Mouse (Mus musculus): ENCODE measurements around the gene Ccnh. TPM values are rescaled to one million over a fixed set of nuclear protein-coding genes. Genes with fewer than 3 reads are reported as not detected.
A peak's percentile ranks its signal among the peaks of the same experiment; 100 is the strongest.
"Not testable (repeated sequence)": the region's sequence is repeated elsewhere in the genome, so short reads cannot be mapped to it uniquely, and the experiment has no call there.

Gene Ccnh
- polyA plus RNA-seq (2014; fragmentation: Nextera tagmentation; extraction: Ambion mirVana): 78.8 and 85.6 TPM in 2 replicates

DNA sequence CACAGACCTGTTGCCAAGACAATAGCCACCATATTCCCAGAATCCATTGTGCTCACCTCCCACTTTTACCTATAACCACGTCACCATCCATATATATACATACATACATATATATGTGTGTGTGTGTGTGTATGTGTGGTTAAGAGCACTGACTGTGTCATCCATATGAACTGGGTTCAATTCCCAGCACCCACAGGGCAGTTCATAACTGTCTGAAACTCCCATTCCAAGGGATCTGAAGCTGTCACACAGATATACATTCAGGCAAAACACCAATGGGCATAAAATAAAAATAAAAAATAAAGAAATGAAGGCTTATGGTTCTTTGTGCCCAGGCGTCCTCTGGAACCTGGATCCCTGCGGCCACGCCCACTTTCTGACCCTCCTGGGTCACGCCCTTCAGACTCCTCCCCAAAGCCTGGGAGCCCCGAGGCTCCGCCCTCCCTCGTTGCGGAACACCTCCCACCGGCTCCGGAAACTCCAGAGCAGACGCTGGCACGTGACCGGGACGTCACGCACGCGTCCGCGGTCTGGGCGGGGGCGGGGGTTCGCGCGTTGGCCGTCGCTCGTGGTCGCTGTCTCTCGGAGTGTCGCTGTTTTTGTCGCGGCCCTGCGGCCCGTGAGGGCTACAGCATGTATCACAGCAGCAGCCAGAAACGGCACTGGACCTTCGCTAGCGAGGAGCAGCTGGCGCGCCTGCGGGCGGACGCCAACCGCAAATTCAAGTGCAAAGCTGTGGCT is at the start of gene Ccnh:
Gene Ccnh (plus strand): TSS at position 506 of the 741 bp plus-strand sequence.
- H3K27ac ChIP-seq (ENCODE audit: low read depth): peak within 1 kb of the TSS; percentile 54; the same call in 1 of the 2 replicates
- DNase-seq (ENCODE audit: low spot score) (peak; percentile 90), ATAC-seq (replicated peaks; ENCODE audit: low FRiP score, low TSS enrichment, low read depth) (peak; percentile 99)
- peak within 1 kb of the TSS; percentile 87 for H3K4me3 ChIP-seq (ENCODE audit: low read depth, low read length)
- H3K36me3 ChIP-seq (ENCODE audit: control insufficient read depth, insufficient read depth, low read length): peaks cover 24% of the 10 kb centered on the region
- H3K4me1 ChIP-seq (replicated peaks; ENCODE audit: control insufficient read depth, insufficient read depth, low read length): 0 out of 2 replicates have a peak, but pooled peaks cover 4% of the 10 kb centered on the region
- 2% methylated on average over 44 of the region's 44 CpGs for WGBS
- H3K4me2 ChIP-seq (ENCODE audit: low read length): peak within 1 kb of the TSS; percentile 68
- no peaks in the 10 kb centered on the region for H3K9me3 ChIP-seq (ENCODE audit: control insufficient read depth, low read length)
- H3K27me3 ChIP-seq (replicated peaks; ENCODE audit: control insufficient read depth, insufficient read depth, low read length): no peaks in the 10 kb centered on the region
- peak within 1 kb of the TSS; percentile 84 for H3K9ac ChIP-seq (ENCODE audit: low read length)

DNA sequence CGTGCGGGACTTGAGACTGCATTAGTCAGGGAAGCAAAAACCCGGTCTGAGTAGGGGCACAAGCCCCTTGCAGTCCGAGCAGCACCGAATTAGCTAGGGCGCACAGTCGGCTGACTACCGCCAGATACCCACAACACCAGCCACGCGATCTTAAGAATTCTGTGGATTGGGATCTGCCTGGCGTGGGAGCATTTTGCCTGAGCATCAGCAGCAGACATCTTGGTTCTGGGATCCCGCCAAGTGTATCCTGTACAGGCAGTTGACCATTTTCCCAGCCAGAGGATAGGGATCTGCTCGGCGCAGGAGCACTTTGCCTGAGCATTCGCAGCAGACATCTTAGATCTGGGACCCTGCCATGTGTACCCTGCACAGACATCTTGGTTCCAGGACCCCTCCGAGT is 45.8 kb upstream of the Ccnh start:
- 90% methylated on average over 16 of the region's 16 CpGs for WGBS
- not testable (repeated sequence) for ATAC-seq (replicated peaks; ENCODE audit: low FRiP score, low TSS enrichment, low read depth); H3K9ac ChIP-seq (ENCODE audit: low read length)

DNA sequence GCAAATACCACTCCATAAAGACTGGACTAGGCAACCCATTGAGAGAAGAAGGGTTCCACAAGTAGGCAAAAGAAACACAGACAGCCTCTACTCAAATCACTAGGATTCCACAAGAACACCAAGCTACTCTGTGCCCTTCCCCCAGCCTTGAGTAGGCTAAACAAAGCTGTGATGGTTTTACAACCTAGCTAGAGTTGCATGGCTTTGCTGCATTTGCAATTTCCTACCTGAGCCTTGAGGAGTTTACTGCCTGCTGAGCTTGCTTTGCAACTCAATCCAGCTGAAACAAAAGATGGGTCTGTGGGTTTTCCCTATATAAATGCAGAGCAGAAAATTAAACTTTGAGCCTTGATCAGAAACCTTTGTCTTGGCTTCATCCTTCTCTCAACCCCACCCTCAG is 42.7 kb upstream of the Ccnh start:
- Histone ChIP-seq H3K4me2 (ENCODE audit: low read length) (no peak overlapping the region), H3K27ac (ENCODE audit: low read depth) (no peak overlapping the region), H3K27me3 (replicated peaks; ENCODE audit: control insufficient read depth, insufficient read depth, low read length) (no peaks in the 10 kb centered on the region), H3K36me3 (ENCODE audit: control insufficient read depth, insufficient read depth, low read length) (no peaks in the 10 kb centered on the region), H3K9ac (ENCODE audit: low read length) (no peak overlapping the region), H3K4me1 (replicated peaks; ENCODE audit: control insufficient read depth, insufficient read depth, low read length) (no peaks in the 10 kb centered on the region), H3K9me3 (ENCODE audit: control insufficient read depth, low read length) (no peaks in the 10 kb centered on the region), H3K4me3 (ENCODE audit: low read depth, low read length) (no peak overlapping the region)
- no peak for DNase-seq (ENCODE audit: low spot score)
- ATAC-seq (replicated peaks; ENCODE audit: low FRiP score, low TSS enrichment, low read depth): no peak

More for the DNA sequence above, 45.8 kb upstream of the Ccnh start:
- H3K4me1 ChIP-seq (replicated peaks; ENCODE audit: control insufficient read depth, insufficient read depth, low read length); H3K4me3 ChIP-seq (ENCODE audit: low read depth, low read length); H3K9me3 ChIP-seq (ENCODE audit: control insufficient read depth, low read length); H3K36me3 ChIP-seq (ENCODE audit: control insufficient read depth, insufficient read depth, low read length); H3K27ac ChIP-seq (ENCODE audit: low read depth); DNase-seq (ENCODE audit: low spot score); H3K27me3 ChIP-seq (replicated peaks; ENCODE audit: control insufficient read depth, insufficient read depth, low read length); H3K4me2 ChIP-seq (ENCODE audit: low read length): not testable (repeated sequence)

DNA sequence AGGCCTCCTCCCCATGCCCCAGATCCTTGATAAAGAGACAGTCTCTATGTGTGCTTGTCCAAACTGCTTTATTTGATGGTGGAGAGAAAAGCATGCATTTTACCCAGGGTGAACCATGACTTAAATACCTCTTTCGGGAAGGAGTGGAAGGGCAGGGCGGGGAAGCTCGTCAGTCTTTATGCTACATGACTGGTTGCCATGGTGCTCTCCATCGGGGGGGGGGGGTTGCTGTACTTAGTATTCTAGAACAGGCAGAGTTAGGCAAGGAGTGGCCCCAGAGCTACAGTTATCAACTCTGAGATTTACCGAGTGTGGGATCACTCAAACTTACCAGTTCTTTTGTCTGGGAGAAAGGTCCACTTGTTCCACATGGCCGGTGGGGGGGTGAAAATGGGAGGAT is 34.5 kb upstream of the Ccnh start:
- no peaks in the 10 kb centered on the region for H3K9me3 ChIP-seq (ENCODE audit: control insufficient read depth, low read length)
- no peaks in the 10 kb centered on the region for H3K27me3 ChIP-seq (replicated peaks; ENCODE audit: control insufficient read depth, insufficient read depth, low read length)
- ATAC-seq (replicated peaks; ENCODE audit: low FRiP score, low TSS enrichment, low read depth) (no peak), DNase-seq (ENCODE audit: low spot score) (no peak)
- 90% methylated on average over 6 of the region's 6 CpGs for WGBS
- H3K27ac ChIP-seq (ENCODE audit: low read depth): no peak overlapping the region
- no peaks in the 10 kb centered on the region for H3K4me1 ChIP-seq (replicated peaks; ENCODE audit: control insufficient read depth, insufficient read depth, low read length)
- no peak overlapping the region for H3K4me2 ChIP-seq (ENCODE audit: low read length)
- H3K4me3 ChIP-seq (ENCODE audit: low read depth, low read length): no peak overlapping the region
- H3K36me3 ChIP-seq (ENCODE audit: control insufficient read depth, insufficient read depth, low read length): no peaks in the 10 kb centered on the region
- H3K9ac ChIP-seq (ENCODE audit: low read length): no peak overlapping the region

DNA sequence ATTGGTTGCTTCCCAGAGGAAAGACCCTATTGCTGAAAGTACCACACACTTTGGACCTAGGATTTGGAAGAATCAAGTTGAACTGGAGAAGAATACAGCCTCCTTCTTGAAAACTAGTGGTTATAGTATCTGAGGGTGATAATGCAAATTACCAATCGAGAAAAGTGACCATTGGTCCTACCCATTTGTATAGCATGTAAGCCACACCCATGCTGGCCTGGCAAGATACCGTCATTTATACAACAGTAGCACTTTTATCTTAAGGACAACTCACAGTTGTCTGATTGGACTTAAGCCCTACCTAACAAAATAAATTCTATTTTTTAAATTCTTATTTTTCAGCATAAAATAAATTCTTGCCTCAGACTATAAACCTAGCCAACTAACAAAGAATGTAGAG is 29.2 kb upstream of the Ccnh start:
- WGBS: 77% methylated on average over 2 of the region's 2 CpGs
- no peak overlapping the region for H3K4me2 ChIP-seq (ENCODE audit: low read length)
- no peak overlapping the region for H3K4me3 ChIP-seq (ENCODE audit: low read depth, low read length)
- no peak overlapping the region for H3K9ac ChIP-seq (ENCODE audit: low read length)
- H3K9me3 ChIP-seq (ENCODE audit: control insufficient read depth, low read length): no peaks in the 10 kb centered on the region
- no peak overlapping the region for H3K27ac ChIP-seq (ENCODE audit: low read depth)
- DNase-seq (ENCODE audit: low spot score) (no peak), ATAC-seq (replicated peaks; ENCODE audit: low FRiP score, low TSS enrichment, low read depth) (no peak)
- no peaks in the 10 kb centered on the region for H3K27me3 ChIP-seq (replicated peaks; ENCODE audit: control insufficient read depth, insufficient read depth, low read length)
- H3K4me1 ChIP-seq (replicated peaks; ENCODE audit: control insufficient read depth, insufficient read depth, low read length): no peaks in the 10 kb centered on the region
- no peaks in the 10 kb centered on the region for H3K36me3 ChIP-seq (ENCODE audit: control insufficient read depth, insufficient read depth, low read length)

DNA sequence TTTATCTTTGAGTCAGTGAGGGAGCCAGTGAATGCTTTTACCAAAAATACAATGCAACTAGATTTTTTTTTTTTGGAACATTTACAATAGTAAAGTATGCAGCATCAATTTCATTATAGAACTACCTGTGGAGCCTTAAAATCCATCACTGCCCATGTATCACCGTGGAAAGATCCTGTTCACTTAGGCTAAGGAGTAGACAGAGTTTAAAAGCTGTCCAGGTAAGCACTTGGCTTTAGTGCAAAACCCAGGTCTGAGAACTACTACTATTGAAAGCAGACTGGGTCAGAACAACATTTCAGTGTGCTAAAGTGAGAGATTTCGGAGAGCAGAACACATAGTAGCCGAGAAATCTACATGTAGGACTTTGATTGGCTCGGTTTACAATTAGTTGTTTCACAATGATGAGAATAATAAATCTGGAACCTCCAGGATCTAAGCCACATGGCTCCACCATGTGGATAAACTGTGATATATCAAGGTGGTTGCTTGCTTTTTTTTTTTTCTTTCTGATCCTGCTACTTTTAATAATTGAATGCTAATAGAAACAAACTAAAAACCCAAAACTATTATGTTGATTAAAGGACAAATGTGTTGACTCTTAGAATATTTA is 24.6 kb upstream of the Ccnh start:
- no peak for DNase-seq (ENCODE audit: low spot score)
- no peaks in the 10 kb centered on the region for H3K4me1 ChIP-seq (replicated peaks; ENCODE audit: control insufficient read depth, insufficient read depth, low read length)
- no peak overlapping the region for H3K4me3 ChIP-seq (ENCODE audit: low read depth, low read length)
- H3K4me2 ChIP-seq (ENCODE audit: low read length): no peak overlapping the region
- no peaks in the 10 kb centered on the region for H3K36me3 ChIP-seq (ENCODE audit: control insufficient read depth, insufficient read depth, low read length)
- H3K9ac ChIP-seq (ENCODE audit: low read length): no peak overlapping the region
- no peak overlapping the region for H3K27ac ChIP-seq (ENCODE audit: low read depth)
- no peak for ATAC-seq (replicated peaks; ENCODE audit: low FRiP score, low TSS enrichment, low read depth)
- WGBS: 47% methylated on average over 4 of the region's 4 CpGs
- H3K9me3 ChIP-seq (ENCODE audit: control insufficient read depth, low read length): no peaks in the 10 kb centered on the region
- no peaks in the 10 kb centered on the region for H3K27me3 ChIP-seq (replicated peaks; ENCODE audit: control insufficient read depth, insufficient read depth, low read length)

DNA sequence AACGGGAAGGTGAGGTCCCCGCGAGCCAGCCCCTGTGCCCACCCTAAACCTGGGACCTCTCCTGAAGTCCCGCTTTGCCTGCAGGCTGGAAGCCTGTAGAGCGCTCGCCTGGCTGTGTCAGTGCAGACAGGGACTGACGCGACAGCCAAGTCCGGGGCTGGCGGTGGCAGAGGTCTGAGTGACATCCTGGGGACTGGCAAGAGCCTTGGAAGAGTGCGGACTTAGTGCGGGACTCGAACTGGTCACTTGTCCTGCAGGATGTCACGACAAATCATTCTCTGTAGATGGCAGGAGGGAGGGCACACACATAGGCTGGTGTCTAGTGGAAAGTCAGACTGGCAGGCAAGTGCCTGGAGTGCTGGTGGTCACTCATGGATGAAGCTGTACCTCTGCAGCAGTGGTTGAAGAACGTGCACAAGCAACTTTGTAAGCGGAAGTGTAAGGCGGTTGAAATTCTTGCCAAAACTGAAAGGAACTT is 475 bp downstream of the Ccnh start:
- Histone ChIP-seq H3K9ac (ENCODE audit: low read length) (peak overlapping the region; percentile 84), H3K4me3 (ENCODE audit: low read depth, low read length) (peak overlapping the region; percentile 87), H3K9me3 (ENCODE audit: control insufficient read depth, low read length) (no peaks in the 10 kb centered on the region), H3K27ac (ENCODE audit: low read depth) (peak overlapping the region; percentile 54; the same call in 1 of the 2 replicates), H3K27me3 (replicated peaks; ENCODE audit: control insufficient read depth, insufficient read depth, low read length) (no peaks in the 10 kb centered on the region), H3K4me1 (replicated peaks; ENCODE audit: control insufficient read depth, insufficient read depth, low read length) (0 out of 2 replicates have a peak, but pooled peaks cover 4% of the 10 kb centered on the region), H3K36me3 (ENCODE audit: control insufficient read depth, insufficient read depth, low read length) (peaks cover 24% of the 10 kb centered on the region), H3K4me2 (ENCODE audit: low read length) (peak overlapping the region; percentile 68)
- peak; percentile 85 for ATAC-seq (replicated peaks; ENCODE audit: low FRiP score, low TSS enrichment, low read depth)
- 2% methylated on average over 17 of the region's 17 CpGs for WGBS
- no peak for DNase-seq (ENCODE audit: low spot score)

DNA sequence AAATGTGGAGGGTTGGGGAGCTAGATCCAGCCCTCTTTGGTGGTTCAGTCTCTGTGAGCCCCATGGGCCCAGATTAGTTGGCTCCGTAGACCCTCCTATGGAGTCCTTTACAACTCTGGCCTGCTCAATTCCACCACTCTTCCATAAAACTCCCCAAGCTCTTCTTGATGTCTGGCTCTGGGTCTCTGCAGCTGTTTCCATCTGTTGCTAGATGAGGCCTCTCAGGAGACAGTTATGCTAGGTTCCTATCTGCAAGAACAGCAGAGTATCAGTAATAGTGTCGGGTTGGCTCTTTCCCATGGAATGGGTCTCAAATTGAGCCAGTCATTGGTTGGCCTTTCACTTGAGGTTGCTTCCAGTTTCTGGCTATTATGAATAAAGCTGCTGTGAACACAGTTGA is 2.0 kb downstream of the Ccnh start:
- Histone ChIP-seq H3K9ac (ENCODE audit: low read length) (no peak overlapping the region), H3K36me3 (ENCODE audit: control insufficient read depth, insufficient read depth, low read length) (peaks cover 24% of the 10 kb centered on the region), H3K27ac (ENCODE audit: low read depth) (no peak overlapping the region), H3K27me3 (replicated peaks; ENCODE audit: control insufficient read depth, insufficient read depth, low read length) (no peaks in the 10 kb centered on the region), H3K9me3 (ENCODE audit: control insufficient read depth, low read length) (no peaks in the 10 kb centered on the region), H3K4me3 (ENCODE audit: low read depth, low read length) (no peak overlapping the region), H3K4me1 (replicated peaks; ENCODE audit: control insufficient read depth, insufficient read depth, low read length) (0 out of 2 replicates have a peak, but pooled peaks cover 4% of the 10 kb centered on the region), H3K4me2 (ENCODE audit: low read length) (no peak overlapping the region)
- 100% methylated on average over 2 of the region's 2 CpGs for WGBS
- ATAC-seq (replicated peaks; ENCODE audit: low FRiP score, low TSS enrichment, low read depth) (no peak), DNase-seq (ENCODE audit: low spot score) (no peak)
